In the genomic region with DNA sequence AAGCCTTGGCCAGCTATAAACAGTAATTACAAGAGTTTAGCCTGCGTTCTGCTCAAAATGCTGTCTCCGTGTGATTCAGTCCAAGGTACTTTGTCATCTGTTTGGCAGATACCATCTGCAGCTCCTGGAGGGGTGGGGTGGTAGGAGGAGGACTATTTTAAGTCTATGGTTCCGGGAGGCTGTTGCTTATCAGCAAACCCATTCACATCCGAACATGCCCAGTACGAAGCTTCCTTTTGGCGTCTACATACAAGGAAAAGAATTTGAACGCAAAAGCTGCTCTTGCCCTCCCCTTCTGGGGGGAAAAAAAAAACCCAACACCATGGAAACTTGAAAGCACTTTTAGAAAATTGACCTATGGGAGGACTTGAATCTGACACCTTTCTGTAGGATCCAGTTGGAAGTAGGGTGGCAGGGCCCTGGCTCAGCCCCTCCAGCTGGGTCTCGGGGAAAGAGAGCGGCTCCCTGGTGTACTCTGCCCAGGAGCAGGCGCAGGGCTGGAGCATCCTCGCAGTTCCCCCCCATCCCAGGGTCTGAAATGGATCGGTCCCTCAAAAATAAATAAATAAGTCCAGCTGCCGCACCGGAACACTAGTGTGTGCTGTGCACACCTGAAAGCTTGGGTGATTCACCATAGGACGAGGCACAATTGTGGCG, we compare ENCODE assay signal across 7 mouse cellular contexts.
DNase-seq lines count a peak whose midpoint lies in the region; ATAC-seq lines count a peak whose summit lies in the region.

No protein-coding gene starts in this region.

- no peaks in the 10 kb centered on the region for H3K36me3 ChIP-seq in intestine, embryonic 14.5 days (ENCODE audit: control insufficient read depth, insufficient read depth, low read length)

- H3K9me3 ChIP-seq in intestine, embryonic 14.5 days (ENCODE audit: control insufficient read depth, low read length), result peaks cover 3% of the 10 kb centered on the region

- H3K4me1 ChIP-seq in intestine, embryonic 14.5 days (replicated peaks; ENCODE audit: control insufficient read depth, insufficient read depth, low read length), result peaks cover 10% of the 10 kb centered on the region; the same call in 1 of the 2 replicates

- intact Hi-C loops in left cerebral cortex, postnatal 10 days (cut with DNase I), result loop anchor here (10.0 kb wide), 1 partner anchor 189 kb away; no protein-coding TSS in a partner anchor

- peak overlapping the region; percentile 78 for H3K9ac ChIP-seq in intestine, embryonic 14.5 days (ENCODE audit: low read length)

- DNase-seq in adrenal gland, adult 18-20 months (ENCODE audit: low spot score in 2 of 2), result peak; percentile 50 to 58
- peak; percentile 91 for DNase-seq in embryo, embryonic 11 days
- peak; percentile 71 for DNase-seq in gastrocnemius, postnatal 25 days
- DNase-seq in intestine, embryonic 14.5 days (ENCODE audit: low spot score), result peak; percentile 89
- DNase-seq in left cerebral cortex, postnatal 10 days (ENCODE audit: extremely low spot score in 1 of 2, low spot score in 2 of 2), result peak; percentile 72 to 78
- peak; percentile 75 for DNase-seq in right cerebral cortex, postnatal 25 days

- H3K27me3 ChIP-seq in intestine, embryonic 14.5 days (replicated peaks; ENCODE audit: control insufficient read depth, insufficient read depth, low read length), result no peaks in the 10 kb centered on the region

- ATAC-seq in intestine, embryonic 14.5 days (replicated peaks; ENCODE audit: low FRiP score, low TSS enrichment, low read depth), result peak; percentile 98
- peak; percentile 89 for ATAC-seq in megakaryocyte-erythroid progenitor cell, adult 5-6 weeks (replicated peaks; ENCODE audit: low FRiP score, low TSS enrichment, poor library complexity, severe bottlenecking)

- peak overlapping the region; percentile 91 for H3K27ac ChIP-seq in intestine, embryonic 14.5 days (ENCODE audit: low read depth)

- WGBS in intestine, embryonic 14.5 days, result under 1% methylated on average over 16 of the region's 16 CpGs

- H3K4me2 ChIP-seq in intestine, embryonic 14.5 days (ENCODE audit: low read length), result peak overlapping the region; percentile 71

- H3K4me3 ChIP-seq in intestine, embryonic 14.5 days (ENCODE audit: low read depth, low read length), result peak overlapping the region; percentile 61

Comparison
In these comparisons a context has a peak if more than half of its experiments do, and no peak if none do; other contexts are left out.
1. Peak in every context shown above with its lines: DNase-seq, ATAC-seq, H3K4me3 ChIP-seq and H3K27ac ChIP-seq.